Mouse (Mus musculus) forebrain, embryonic 16.5 days (tissue): ENCODE results near the gene Syt15. TPM values are rescaled to one million over a fixed set of nuclear protein-coding genes. Genes with fewer than 3 reads are reported as not detected.

Experiments
- ATAC-seq: fragments of 200-750 bp; cut with Nextera tagmentation; 2 replicates; pipeline ENCODE4 v1.8.0; 2017; ENCODE audit warnings: mild to moderate bottlenecking, moderate library complexity
- H3K27ac ChIP-seq: fragments of 300-500 bp; sonication (generic); 2 replicates; pipeline ENCODE4 v1.5.1; 2014; ENCODE audit warnings: low read length, control low read depth
- H3K27me3 ChIP-seq: fragments of 300-500 bp; sonication (generic); replicated peaks from 2 replicates; pipeline ENCODE4 v1.6.1; 2014; ENCODE audit warnings: low read length; ENCODE audit not compliant: control insufficient read depth, insufficient read depth
- H3K36me3 ChIP-seq: fragments of 300-500 bp; sonication (generic); 2 replicates; pipeline ENCODE4 v1.6.1; 2014; ENCODE audit not compliant: control insufficient read depth, insufficient read depth
- H3K4me1 ChIP-seq: fragments of 300-500 bp; sonication (generic); replicated peaks from 2 replicates; pipeline ENCODE4 v1.6.1; 2014; ENCODE audit warnings: low read length; ENCODE audit not compliant: control insufficient read depth, insufficient read depth
- H3K4me2 ChIP-seq: fragments of 300-500 bp; sonication (generic); 2 replicates; pipeline ENCODE4 v1.6.1; 2014; ENCODE audit warnings: mild to moderate bottlenecking, low read length, control low read depth
- H3K4me3 ChIP-seq: fragments of 300-500 bp; sonication (generic); replicated peaks from 2 replicates; pipeline ENCODE4 v1.5.1; 2014; ENCODE audit warnings: mild to moderate bottlenecking, low read length, control low read depth
- H3K9ac ChIP-seq: fragments of 300-500 bp; sonication (generic); replicated peaks from 2 replicates; pipeline ENCODE4 v1.6.1; 2014; ENCODE audit warnings: low read depth, low read length, control low read depth
- H3K9me3 ChIP-seq: fragments of 300-500 bp; sonication (generic); 2 replicates; pipeline ENCODE4 v1.6.1; 2016; ENCODE audit warnings: low read length; ENCODE audit not compliant: control insufficient read depth
- WGBS: fragments of 180-500 bp; shearing (Covaris S2); extraction: QIAGEN DNeasy Blood & Tissue Kit; methylation state at CpG from one replicate; pipeline ENCODE4 v1.1.7; 2014; 5-methylcytosine and 5-hydroxymethylcytosine counted together
- polyA plus RNA-seq: library from polyadenylated mRNA; unstranded; fragments of >200 nt; fragmentation: Nextera tagmentation; extraction: Ambion mirVana; gene quantifications from 2 replicates; pipeline ENCODE4 v1.2.1, GENCODE M21; 2015

Syt15 gene
- polyA plus RNA-seq, 1 experiment from 2014 or later = 0.61 TPM

- Histone ChIP-seq H3K4me3 (peak within 1 kb of the TSS; percentile 82), H3K9ac (peak within 1 kb of the TSS; percentile 86), H3K36me3 (no peaks in the 10 kb centered on the region), H3K27ac (peak within 1 kb of the TSS; percentile 24; the same call in 1 of the 2 replicates), H3K27me3 (no peaks in the 10 kb centered on the region; the same call in 1 of the 2 replicates), H3K4me1 (no peaks in the 10 kb centered on the region), H3K9me3 (no peaks in the 10 kb centered on the region), H3K4me2 (peak within 1 kb of the TSS; percentile 84)
- peak; percentile 75 for ATAC-seq
- 4% methylated on average over 41 of the region's 52 CpGs for WGBS
Measured at GRCm38 (mm10) chr14:34201231-34202035, 18.0 kb upstream of the Syt15 start, which contains the start of gene Gprin2. Gene Gprin2 (minus strand): TSS chr14:34201653.

DNA sequence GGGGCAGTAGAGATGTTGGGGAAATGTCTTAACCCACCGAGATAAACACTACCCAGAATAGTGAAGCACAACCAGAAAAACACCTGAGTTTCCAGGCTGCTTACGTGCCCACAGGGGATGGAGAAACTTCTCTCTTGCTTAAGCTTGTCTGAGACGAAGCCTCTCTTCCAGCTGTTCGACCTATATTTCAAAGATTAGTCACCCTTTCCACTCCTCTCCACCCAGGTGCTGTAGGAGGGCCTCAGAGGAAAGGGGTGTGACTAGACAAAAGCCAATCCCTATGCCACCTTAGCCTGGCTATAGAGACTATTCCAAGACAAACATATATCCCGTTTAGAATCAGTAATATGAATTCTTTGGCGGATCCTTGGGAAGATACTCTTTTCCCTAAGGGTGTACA is 11.4 kb upstream of the Syt15 start:
- Histone ChIP-seq H3K27me3 (no peaks in the 10 kb centered on the region), H3K9me3 (no peaks in the 10 kb centered on the region), H3K4me2 (no peak overlapping the region), H3K9ac (no peak overlapping the region), H3K4me1 (no peaks in the 10 kb centered on the region), H3K27ac (no peak overlapping the region), H3K36me3 (no peaks in the 10 kb centered on the region), H3K4me3 (no peak overlapping the region)
- WGBS = 79% methylated on average over 6 of the region's 6 CpGs
- no peak for ATAC-seq

DNA sequence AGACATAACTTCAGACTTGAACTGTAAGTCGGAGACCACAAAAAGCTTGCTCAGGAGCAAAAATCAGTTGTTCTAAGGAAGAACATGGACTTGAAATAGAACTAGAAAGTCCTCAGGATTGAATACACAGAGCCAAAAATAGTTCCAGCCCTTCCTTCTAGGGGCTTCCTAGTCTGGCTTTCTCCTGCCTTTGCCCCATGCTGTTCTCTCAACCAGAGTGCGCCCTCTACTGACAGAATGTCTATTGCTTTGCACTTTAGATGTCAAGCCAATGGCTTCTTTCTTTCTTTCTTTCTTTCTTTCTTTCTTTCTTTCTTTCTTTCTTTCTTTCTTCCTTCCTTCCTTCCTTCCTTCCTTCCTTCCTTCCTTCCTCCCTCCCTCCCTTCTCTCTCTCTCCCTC is 10.7 kb upstream of the Syt15 start:
- Histone ChIP-seq H3K4me2 (no peak overlapping the region), H3K27ac (no peak overlapping the region), H3K4me1 (no peaks in the 10 kb centered on the region), H3K36me3 (no peaks in the 10 kb centered on the region), H3K4me3 (no peak overlapping the region), H3K9ac (no peak overlapping the region), H3K9me3 (no peaks in the 10 kb centered on the region), H3K27me3 (no peaks in the 10 kb centered on the region)
- 53% methylated on average over 2 of the region's 2 CpGs for WGBS
- ATAC-seq = no peak

- WGBS = 52% methylated on average over 4 of the region's 4 CpGs
Measured at GRCm38 (mm10) chr14:34209080-34209479, 10.3 kb upstream of the Syt15 start.

DNA sequence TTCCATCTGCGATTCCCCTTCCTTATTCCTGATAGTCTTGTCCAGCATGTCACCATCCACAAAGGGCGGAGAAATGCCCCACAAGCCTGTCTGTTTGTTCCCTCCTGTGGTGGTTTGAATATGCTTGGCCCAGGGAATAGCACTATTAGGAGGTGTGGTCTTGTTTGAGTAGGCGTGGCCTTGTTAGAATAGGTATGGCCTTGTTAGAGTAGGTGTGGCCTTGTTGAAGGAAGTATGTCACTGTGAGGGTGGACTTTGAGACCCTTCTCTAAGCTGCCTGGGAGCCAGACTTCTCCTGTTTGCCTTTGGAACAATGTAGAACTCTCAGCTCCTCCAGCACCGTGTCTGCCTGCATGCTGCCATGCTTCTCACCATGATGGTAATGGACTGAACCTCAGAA is 9.5 kb upstream of the Syt15 start:
- Histone ChIP-seq H3K4me3 (no peak overlapping the region), H3K9ac (no peak overlapping the region), H3K4me2 (no peak overlapping the region), H3K27ac (no peak overlapping the region), H3K4me1 (no peaks in the 10 kb centered on the region), H3K9me3 (no peaks in the 10 kb centered on the region), H3K36me3 (no peaks in the 10 kb centered on the region), H3K27me3 (no peaks in the 10 kb centered on the region)
- 87% methylated on average over 4 of the region's 4 CpGs for WGBS
- ATAC-seq = no peak

More at GRCm38 (mm10) chr14:34209080-34209479, 10.3 kb upstream of the Syt15 start:
- H3K9me3 ChIP-seq = no peaks in the 10 kb centered on the region
- no peak overlapping the region for H3K4me2 ChIP-seq
- no peak overlapping the region for H3K9ac ChIP-seq
- H3K36me3 ChIP-seq = no peaks in the 10 kb centered on the region
- H3K27ac ChIP-seq = no peak overlapping the region
- H3K27me3 ChIP-seq = no peaks in the 10 kb centered on the region
- no peak overlapping the region for H3K4me3 ChIP-seq
- no peak for ATAC-seq
- H3K4me1 ChIP-seq = no peaks in the 10 kb centered on the region

GRCm38 (mm10) chr14:34215451-34216127 is 3.8 kb upstream of the Syt15 start:
- H3K4me1 ChIP-seq = peaks cover 3% of the 10 kb centered on the region
- ATAC-seq = 0 out of 2 replicates have a peak, but pooled peaks have one; percentile 63

GRCm38 (mm10) chr14:34219786-34220198 is 397 bp downstream of the Syt15 start:
- no peak overlapping the region; the same call in 1 of the 2 replicates for H3K4me3 ChIP-seq
- peaks cover 13% of the 10 kb centered on the region for H3K27me3 ChIP-seq
- no peak for ATAC-seq
- H3K9ac ChIP-seq = no peak overlapping the region
- peaks cover 3% of the 10 kb centered on the region for H3K4me1 ChIP-seq
- no peak overlapping the region for H3K27ac ChIP-seq
- H3K4me2 ChIP-seq = peak overlapping the region; percentile 39
- no peaks in the 10 kb centered on the region for H3K9me3 ChIP-seq
- WGBS = 4% methylated on average over 29 of the region's 29 CpGs
- no peaks in the 10 kb centered on the region for H3K36me3 ChIP-seq

More at GRCm38 (mm10) chr14:34215451-34216127, 3.8 kb upstream of the Syt15 start:
- Histone ChIP-seq H3K9ac (no peak overlapping the region), H3K36me3 (no peaks in the 10 kb centered on the region), H3K27ac (no peak overlapping the region), H3K27me3 (peaks cover 8% of the 10 kb centered on the region), H3K4me3 (no peak overlapping the region), H3K4me2 (no peak overlapping the region), H3K9me3 (no peaks in the 10 kb centered on the region)
- 61% methylated on average over 6 of the region's 6 CpGs for WGBS

DNA sequence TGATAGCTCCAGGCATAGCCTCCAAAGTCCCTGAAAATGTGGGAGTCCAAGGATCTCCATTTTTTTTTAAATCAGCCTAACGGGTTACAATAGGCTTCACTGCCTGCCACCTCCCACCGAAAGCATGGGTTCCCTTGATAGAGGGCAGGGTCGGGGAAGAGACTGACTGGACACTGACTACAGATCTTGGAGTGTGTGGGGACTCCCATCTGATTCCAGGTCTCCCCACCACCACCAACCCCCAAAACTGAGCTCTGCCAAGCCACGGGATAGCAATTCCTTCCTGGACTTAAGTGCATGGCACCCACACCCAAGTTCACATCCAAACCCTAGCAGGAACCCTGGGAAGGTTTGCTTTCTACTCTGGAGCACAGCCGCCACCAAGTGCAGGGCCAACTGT is 1.0 kb downstream of the Syt15 start:
- peaks cover 13% of the 10 kb centered on the region for H3K27me3 ChIP-seq
- H3K4me2 ChIP-seq = no peak overlapping the region
- WGBS = 72% methylated on average over 5 of the region's 5 CpGs
- H3K4me1 ChIP-seq = peaks cover 3% of the 10 kb centered on the region
- no peak overlapping the region for H3K9ac ChIP-seq
- no peaks in the 10 kb centered on the region for H3K9me3 ChIP-seq
- no peaks in the 10 kb centered on the region for H3K36me3 ChIP-seq
- no peak for ATAC-seq
- H3K4me3 ChIP-seq = no peak overlapping the region
- no peak overlapping the region for H3K27ac ChIP-seq

GRCm38 (mm10) chr14:34221416-34222077 is 2.2 kb downstream of the Syt15 start:
- 74% methylated on average over 5 of the region's 5 CpGs for WGBS

More at GRCm38 (mm10) chr14:34221416-34222077, 2.2 kb downstream of the Syt15 start:
- no peak overlapping the region for H3K4me2 ChIP-seq
- no peaks in the 10 kb centered on the region for H3K36me3 ChIP-seq
- H3K27me3 ChIP-seq = peaks cover 13% of the 10 kb centered on the region
- no peak overlapping the region for H3K4me3 ChIP-seq
- no peak for ATAC-seq
- H3K9ac ChIP-seq = no peak overlapping the region
- no peaks in the 10 kb centered on the region for H3K9me3 ChIP-seq
- H3K27ac ChIP-seq = no peak overlapping the region
- peaks cover 3% of the 10 kb centered on the region for H3K4me1 ChIP-seq
